Mouse (Mus musculus): ENCODE data around the gene Crocc2. TPM values are rescaled to one million over a fixed set of nuclear protein-coding genes. Genes with fewer than 3 reads are reported as not detected.
A peak's percentile ranks its signal among the peaks of the same experiment; 100 is the strongest.

Crocc2 gene
- polyA plus RNA-seq (2015; fragmentation: Nextera tagmentation; extraction: Ambion mirVana) = 0.30 and 0.31 TPM in 2 replicates

GRCm38 (mm10) chr1:93168295-93168775, at the start of gene Crocc2:
Crocc2 (plus strand) TSS chr1:93168725.
- Histone ChIP-seq H3K36me3 (ENCODE audit: control insufficient read depth, insufficient read depth) (no peaks in the 10 kb centered on the region), H3K27ac (ENCODE audit: low read length) (no peak within 1 kb of the TSS), H3K4me2 (ENCODE audit: low read length) (no peak within 1 kb of the TSS), H3K4me3 (replicated peaks; ENCODE audit: low read length) (no peak within 1 kb of the TSS), H3K9ac (replicated peaks; ENCODE audit: low read depth, low read length) (no peak within 1 kb of the TSS), H3K27me3 (replicated peaks; ENCODE audit: control insufficient read depth, insufficient read depth, low read length) (no peaks in the 10 kb centered on the region), H3K4me1 (replicated peaks; ENCODE audit: control insufficient read depth, insufficient read depth, low read length) (no peaks in the 10 kb centered on the region), H3K9me3 (ENCODE audit: control insufficient read depth, low read length) (no peaks in the 10 kb centered on the region)
- ATAC-seq = no peak
- 28% methylated on average over 10 of the region's 10 CpGs for WGBS

DNA sequence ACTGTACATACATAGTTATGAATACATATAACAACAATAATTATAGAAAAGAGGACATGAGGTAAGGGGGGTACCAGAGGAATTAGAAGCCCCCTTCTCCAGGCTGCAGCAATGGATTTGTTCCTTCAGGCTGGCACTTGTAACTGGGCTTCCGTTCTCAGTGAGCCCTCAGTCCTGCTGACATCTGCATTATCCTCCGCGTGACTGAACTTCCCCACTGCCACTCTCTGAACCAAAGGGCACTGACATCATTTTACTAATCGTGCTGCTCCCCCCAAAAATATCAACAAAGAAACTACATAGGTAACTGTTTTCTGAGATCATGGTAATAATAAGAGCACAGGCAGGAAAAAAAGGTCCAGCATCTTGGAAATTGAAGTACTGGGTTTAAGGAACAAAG, 49.7 kb upstream of the Crocc2 start:
- WGBS = 23% methylated on average over 4 of the region's 4 CpGs
- Histone ChIP-seq H3K4me3 (replicated peaks; ENCODE audit: low read length) (no peak overlapping the region), H3K9ac (replicated peaks; ENCODE audit: low read depth, low read length) (no peak overlapping the region), H3K4me2 (ENCODE audit: low read length) (no peak overlapping the region), H3K36me3 (ENCODE audit: control insufficient read depth, insufficient read depth) (no peaks in the 10 kb centered on the region), H3K4me1 (replicated peaks; ENCODE audit: control insufficient read depth, insufficient read depth, low read length) (peaks cover 11% of the 10 kb centered on the region), H3K27ac (ENCODE audit: low read length) (no peak overlapping the region), H3K27me3 (replicated peaks; ENCODE audit: control insufficient read depth, insufficient read depth, low read length) (no peaks in the 10 kb centered on the region), H3K9me3 (ENCODE audit: control insufficient read depth, low read length) (no peaks in the 10 kb centered on the region)
- ATAC-seq = no peak

GRCm38 (mm10) chr1:93123179-93123854, 45.2 kb upstream of the Crocc2 start:
- Histone ChIP-seq H3K4me1 (replicated peaks; ENCODE audit: control insufficient read depth, insufficient read depth, low read length) (no peaks in the 10 kb centered on the region), H3K4me2 (ENCODE audit: low read length) (no peak overlapping the region), H3K9ac (replicated peaks; ENCODE audit: low read depth, low read length) (no peak overlapping the region), H3K27me3 (replicated peaks; ENCODE audit: control insufficient read depth, insufficient read depth, low read length) (no peaks in the 10 kb centered on the region), H3K9me3 (ENCODE audit: control insufficient read depth, low read length) (no peaks in the 10 kb centered on the region), H3K36me3 (ENCODE audit: control insufficient read depth, insufficient read depth) (no peaks in the 10 kb centered on the region), H3K4me3 (replicated peaks; ENCODE audit: low read length) (no peak overlapping the region), H3K27ac (ENCODE audit: low read length) (no peak overlapping the region)
- no peak for ATAC-seq
- WGBS = 88% methylated on average over 11 of the region's 11 CpGs

- Histone ChIP-seq H3K4me3 (replicated peaks; ENCODE audit: low read length) (no peak overlapping the region), H3K9ac (replicated peaks; ENCODE audit: low read depth, low read length) (no peak overlapping the region), H3K27me3 (replicated peaks; ENCODE audit: control insufficient read depth, insufficient read depth, low read length) (no peaks in the 10 kb centered on the region), H3K9me3 (ENCODE audit: control insufficient read depth, low read length) (no peaks in the 10 kb centered on the region), H3K36me3 (ENCODE audit: control insufficient read depth, insufficient read depth) (no peaks in the 10 kb centered on the region), H3K4me1 (replicated peaks; ENCODE audit: control insufficient read depth, insufficient read depth, low read length) (no peaks in the 10 kb centered on the region), H3K27ac (ENCODE audit: low read length) (no peak overlapping the region), H3K4me2 (ENCODE audit: low read length) (no peak overlapping the region)
- WGBS = 82% methylated on average over 8 of the region's 8 CpGs
- ATAC-seq = no peak
Measured at GRCm38 (mm10) chr1:93124066-93124465, 44.5 kb upstream of the Crocc2 start.

DNA sequence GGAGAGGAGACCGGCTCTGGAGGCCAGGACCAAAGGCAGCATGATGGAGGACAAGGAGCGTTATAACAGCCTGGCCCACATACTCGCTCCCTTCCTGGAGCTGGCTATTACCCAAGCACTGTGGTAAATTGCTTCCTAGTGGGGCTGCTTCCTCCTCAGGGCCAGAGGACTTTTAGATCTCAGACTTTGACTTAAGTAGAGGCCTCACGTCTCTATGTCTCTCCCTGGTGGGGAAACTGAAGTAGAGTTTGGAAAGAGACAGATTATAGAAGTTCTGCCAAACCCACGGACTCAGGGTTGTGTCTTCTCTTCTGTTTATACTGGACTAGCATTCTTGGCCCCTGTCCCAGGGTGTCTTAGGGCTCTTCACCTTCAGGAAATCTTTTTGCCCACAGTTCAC, 43.3 kb upstream of the Crocc2 start:
- Histone ChIP-seq H3K27ac (ENCODE audit: low read length) (no peak overlapping the region), H3K4me2 (ENCODE audit: low read length) (no peak overlapping the region), H3K36me3 (ENCODE audit: control insufficient read depth, insufficient read depth) (no peaks in the 10 kb centered on the region), H3K4me1 (replicated peaks; ENCODE audit: control insufficient read depth, insufficient read depth, low read length) (no peaks in the 10 kb centered on the region), H3K4me3 (replicated peaks; ENCODE audit: low read length) (no peak overlapping the region), H3K9ac (replicated peaks; ENCODE audit: low read depth, low read length) (no peak overlapping the region), H3K9me3 (ENCODE audit: control insufficient read depth, low read length) (no peaks in the 10 kb centered on the region), H3K27me3 (replicated peaks; ENCODE audit: control insufficient read depth, insufficient read depth, low read length) (no peaks in the 10 kb centered on the region; the same call in 1 of the 2 replicates)
- ATAC-seq = no peak
- WGBS = 64% methylated on average over 5 of the region's 5 CpGs

- Histone ChIP-seq H3K9me3 (ENCODE audit: control insufficient read depth, low read length) (no peaks in the 10 kb centered on the region), H3K4me1 (replicated peaks; ENCODE audit: control insufficient read depth, insufficient read depth, low read length) (no peaks in the 10 kb centered on the region), H3K9ac (replicated peaks; ENCODE audit: low read depth, low read length) (no peak overlapping the region), H3K4me3 (replicated peaks; ENCODE audit: low read length) (no peak overlapping the region), H3K27ac (ENCODE audit: low read length) (no peak overlapping the region), H3K27me3 (replicated peaks; ENCODE audit: control insufficient read depth, insufficient read depth, low read length) (no peaks in the 10 kb centered on the region; the same call in 1 of the 2 replicates), H3K36me3 (ENCODE audit: control insufficient read depth, insufficient read depth) (no peaks in the 10 kb centered on the region), H3K4me2 (ENCODE audit: low read length) (no peak overlapping the region)
- 79% methylated on average over 8 of the region's 8 CpGs for WGBS
- ATAC-seq = no peak
Measured at GRCm38 (mm10) chr1:93128209-93128608, 40.3 kb upstream of the Crocc2 start.

DNA sequence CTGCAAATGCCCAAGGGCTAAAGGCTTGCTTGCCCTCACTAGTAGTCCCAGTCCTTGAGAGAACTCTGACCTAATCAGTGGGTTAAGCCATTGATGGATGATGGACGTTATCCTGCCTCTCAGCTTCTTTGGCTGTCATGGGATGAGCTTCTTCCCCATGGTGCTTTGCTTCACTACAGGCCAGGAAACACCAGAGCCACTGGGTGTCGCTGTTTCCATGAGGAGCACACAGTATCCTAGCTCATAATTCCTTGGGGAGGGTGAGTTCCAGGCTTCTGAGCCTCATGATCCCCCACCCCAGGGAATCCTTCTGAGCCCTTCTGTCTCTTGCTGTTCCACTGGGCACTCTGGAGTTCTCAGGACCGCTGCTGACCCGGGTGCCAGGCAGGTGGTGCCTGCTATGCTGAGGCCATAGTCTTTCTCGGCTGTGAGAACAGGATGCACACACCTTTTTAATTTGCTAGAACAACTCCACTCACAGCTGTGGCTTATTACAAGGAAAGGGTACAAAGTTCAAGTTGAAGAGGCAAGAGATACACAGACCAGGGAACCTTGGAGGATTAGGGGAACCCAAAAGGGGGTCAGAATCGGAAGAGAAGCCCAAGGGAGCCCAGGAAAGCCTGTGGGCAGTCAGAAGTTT, 39.7 kb upstream of the Crocc2 start:
- H3K9ac ChIP-seq (replicated peaks; ENCODE audit: low read depth, low read length) = no peak overlapping the region
- no peaks in the 10 kb centered on the region for H3K9me3 ChIP-seq (ENCODE audit: control insufficient read depth, low read length)
- H3K27me3 ChIP-seq (replicated peaks; ENCODE audit: control insufficient read depth, insufficient read depth, low read length) = no peaks in the 10 kb centered on the region; the same call in 1 of the 2 replicates
- 32% methylated on average over 6 of the region's 6 CpGs for WGBS
- no peaks in the 10 kb centered on the region for H3K4me1 ChIP-seq (replicated peaks; ENCODE audit: control insufficient read depth, insufficient read depth, low read length)
- no peak overlapping the region for H3K27ac ChIP-seq (ENCODE audit: low read length)
- H3K36me3 ChIP-seq (ENCODE audit: control insufficient read depth, insufficient read depth) = no peaks in the 10 kb centered on the region
- no peak overlapping the region for H3K4me3 ChIP-seq (replicated peaks; ENCODE audit: low read length)
- peak; percentile 58 for ATAC-seq
- H3K4me2 ChIP-seq (ENCODE audit: low read length) = no peak overlapping the region

- no peak for ATAC-seq
- Histone ChIP-seq H3K27ac (ENCODE audit: low read length) (no peak overlapping the region), H3K27me3 (replicated peaks; ENCODE audit: control insufficient read depth, insufficient read depth, low read length) (no peaks in the 10 kb centered on the region; the same call in 1 of the 2 replicates), H3K4me1 (replicated peaks; ENCODE audit: control insufficient read depth, insufficient read depth, low read length) (no peaks in the 10 kb centered on the region), H3K9ac (replicated peaks; ENCODE audit: low read depth, low read length) (no peak overlapping the region), H3K9me3 (ENCODE audit: control insufficient read depth, low read length) (no peaks in the 10 kb centered on the region), H3K36me3 (ENCODE audit: control insufficient read depth, insufficient read depth) (no peaks in the 10 kb centered on the region), H3K4me2 (ENCODE audit: low read length) (no peak overlapping the region), H3K4me3 (replicated peaks; ENCODE audit: low read length) (no peak overlapping the region)
- WGBS = 70% methylated on average over 10 of the region's 10 CpGs
Measured at GRCm38 (mm10) chr1:93130242-93130983, 38.1 kb upstream of the Crocc2 start.

DNA sequence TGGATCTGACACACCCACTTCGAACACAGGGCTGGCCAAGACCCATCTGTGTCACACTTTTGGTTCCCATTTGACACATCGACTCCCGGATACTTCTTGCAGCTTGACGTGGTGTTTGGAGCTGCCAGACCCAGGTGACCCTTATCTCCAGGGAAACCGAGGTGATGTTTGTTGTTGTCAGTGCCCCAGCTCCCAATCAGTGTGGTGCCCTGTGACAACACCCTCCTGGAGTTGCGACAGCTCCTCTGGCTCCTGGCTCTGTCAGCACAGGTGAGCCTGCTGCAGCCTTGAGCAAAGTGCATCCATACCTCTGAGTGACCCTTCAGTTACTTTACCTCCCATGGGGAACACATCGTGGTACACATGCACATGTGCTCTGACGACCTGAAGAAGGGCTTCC, 35.8 kb upstream of the Crocc2 start:
- 79% methylated on average over 8 of the region's 8 CpGs for WGBS
- H3K36me3 ChIP-seq (ENCODE audit: control insufficient read depth, insufficient read depth) = no peaks in the 10 kb centered on the region
- no peak for ATAC-seq

More for the DNA sequence above, 35.8 kb upstream of the Crocc2 start:
- no peaks in the 10 kb centered on the region for H3K9me3 ChIP-seq (ENCODE audit: control insufficient read depth, low read length)
- H3K4me3 ChIP-seq (replicated peaks; ENCODE audit: low read length) = no peak overlapping the region
- no peak overlapping the region for H3K27ac ChIP-seq (ENCODE audit: low read length)
- no peak overlapping the region for H3K9ac ChIP-seq (replicated peaks; ENCODE audit: low read depth, low read length)
- H3K4me1 ChIP-seq (replicated peaks; ENCODE audit: control insufficient read depth, insufficient read depth, low read length) = no peaks in the 10 kb centered on the region
- no peaks in the 10 kb centered on the region; the same call in 1 of the 2 replicates for H3K27me3 ChIP-seq (replicated peaks; ENCODE audit: control insufficient read depth, insufficient read depth, low read length)
- no peak overlapping the region for H3K4me2 ChIP-seq (ENCODE audit: low read length)

Data from forebrain, embryonic 16.5 days (tissue).